Mouse (Mus musculus): ENCODE data around the gene Zfp715. TPM values are rescaled to one million over a fixed set of nuclear protein-coding genes. Genes with fewer than 3 reads are reported as not detected.
"Not testable (repeated sequence)": the region's sequence is repeated elsewhere in the genome, so short reads cannot be mapped to it uniquely, and the experiment has no call there.

Gene Zfp715
- polyA plus RNA-seq, 1 experiment from 2014 or later, result 14.3 TPM

DNA sequence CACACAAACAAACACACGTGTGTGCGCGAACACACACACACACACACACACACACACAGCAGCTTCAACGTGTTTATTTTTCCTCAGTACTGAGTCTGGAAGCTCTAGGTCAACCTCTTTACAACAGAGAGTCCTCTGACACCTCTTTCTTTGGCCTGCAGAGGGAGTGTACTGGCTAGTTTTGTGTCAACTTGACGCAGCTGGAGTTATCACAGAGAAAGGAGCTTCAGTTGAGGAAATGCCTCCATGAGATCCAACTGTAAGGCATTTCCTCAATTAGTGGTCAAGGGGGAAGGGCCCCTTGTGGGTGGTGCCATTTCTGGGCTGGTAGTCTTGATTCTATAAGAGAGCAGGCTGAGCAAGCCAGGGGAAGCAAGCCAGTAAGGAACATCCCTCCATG lies 36.5 kb upstream of the Zfp715 start:
- H3K27ac ChIP-seq (replicated peaks; ENCODE audit: low read depth, low read length); H3K27me3 ChIP-seq (ENCODE audit: control insufficient read depth, insufficient read depth, low read length); H3K36me3 ChIP-seq (ENCODE audit: control insufficient read depth, insufficient read depth, low read length); H3K4me3 ChIP-seq (ENCODE audit: low read depth, low read length); H3K4me1 ChIP-seq (ENCODE audit: control insufficient read depth, insufficient read depth, low read length); H3K9me3 ChIP-seq (ENCODE audit: control insufficient read depth, low read length); H3K9ac ChIP-seq (ENCODE audit: low read length); H3K4me2 ChIP-seq (ENCODE audit: low read depth, severe bottlenecking); ATAC-seq (ENCODE audit: insufficient number of reproducible peaks, low FRiP score, low TSS enrichment, low read depth); DNase-seq (ENCODE audit: low spot score): not testable (repeated sequence)
- 68% methylated on average over 5 of the region's 5 CpGs for WGBS

DNA sequence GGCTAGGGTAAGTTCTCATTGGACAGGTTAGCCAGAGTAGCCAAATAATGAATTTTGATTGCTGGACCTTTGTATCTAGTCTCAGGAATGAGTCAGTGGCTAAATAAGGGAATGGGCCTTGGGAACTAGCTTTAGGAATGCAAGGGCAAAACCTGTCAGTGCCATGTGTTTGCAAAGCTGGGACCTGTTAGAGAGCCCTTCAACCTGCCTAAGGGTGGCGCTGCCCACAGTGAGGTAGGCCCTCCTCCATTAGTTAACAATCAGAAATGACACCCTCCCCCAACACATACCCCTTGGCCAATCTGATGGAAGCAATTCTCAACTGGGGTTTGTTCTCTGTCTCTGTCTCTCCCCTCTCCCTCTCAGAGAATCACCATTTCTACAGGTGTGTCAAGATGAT lies 33.5 kb upstream of the Zfp715 start:
- 79% methylated on average over 1 of the region's 1 CpGs for WGBS
- no peak for DNase-seq (ENCODE audit: low spot score)
- Histone ChIP-seq H3K4me3 (ENCODE audit: low read depth, low read length) (no peak overlapping the region), H3K4me2 (ENCODE audit: low read depth, severe bottlenecking) (no peak overlapping the region), H3K27me3 (ENCODE audit: control insufficient read depth, insufficient read depth, low read length) (no peaks in the 10 kb centered on the region), H3K36me3 (ENCODE audit: control insufficient read depth, insufficient read depth, low read length) (no peaks in the 10 kb centered on the region), H3K9me3 (ENCODE audit: control insufficient read depth, low read length) (no peaks in the 10 kb centered on the region), H3K27ac (replicated peaks; ENCODE audit: low read depth, low read length) (no peak overlapping the region), H3K9ac (ENCODE audit: low read length) (no peak overlapping the region), H3K4me1 (ENCODE audit: control insufficient read depth, insufficient read depth, low read length) (no peaks in the 10 kb centered on the region)
- no peak for ATAC-seq (ENCODE audit: insufficient number of reproducible peaks, low FRiP score, low TSS enrichment, low read depth)

DNA sequence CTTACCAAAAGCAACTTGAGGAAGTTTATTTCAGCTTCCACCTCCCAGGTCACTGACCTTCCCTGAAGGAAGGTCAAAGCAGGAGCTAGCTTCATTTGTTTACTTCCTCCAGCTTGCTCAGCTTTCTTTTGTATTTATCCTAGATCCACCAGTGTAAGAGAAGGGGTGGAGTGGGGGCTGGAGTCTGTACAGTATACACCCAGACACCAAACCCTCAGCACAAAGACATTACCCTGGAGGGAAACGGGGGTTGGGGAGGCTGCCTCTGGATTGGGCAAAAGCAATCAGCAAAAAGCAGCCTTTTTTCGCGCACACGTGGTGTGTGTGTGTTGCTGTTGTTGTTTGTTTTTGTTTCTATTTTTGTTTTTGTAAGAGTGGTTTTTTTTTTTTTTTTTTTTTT lies 33.1 kb upstream of the Zfp715 start:
- Histone ChIP-seq H3K27ac (replicated peaks; ENCODE audit: low read depth, low read length) (no peak overlapping the region), H3K4me1 (ENCODE audit: control insufficient read depth, insufficient read depth, low read length) (no peaks in the 10 kb centered on the region), H3K9me3 (ENCODE audit: control insufficient read depth, low read length) (no peaks in the 10 kb centered on the region), H3K4me3 (ENCODE audit: low read depth, low read length) (no peak overlapping the region), H3K4me2 (ENCODE audit: low read depth, severe bottlenecking) (no peak overlapping the region), H3K9ac (ENCODE audit: low read length) (no peak overlapping the region), H3K36me3 (ENCODE audit: control insufficient read depth, insufficient read depth, low read length) (no peaks in the 10 kb centered on the region), H3K27me3 (ENCODE audit: control insufficient read depth, insufficient read depth, low read length) (no peaks in the 10 kb centered on the region)
- DNase-seq (ENCODE audit: low spot score) (no peak), ATAC-seq (ENCODE audit: insufficient number of reproducible peaks, low FRiP score, low TSS enrichment, low read depth) (no peak)
- 87% methylated on average over 4 of the region's 4 CpGs for WGBS

DNA sequence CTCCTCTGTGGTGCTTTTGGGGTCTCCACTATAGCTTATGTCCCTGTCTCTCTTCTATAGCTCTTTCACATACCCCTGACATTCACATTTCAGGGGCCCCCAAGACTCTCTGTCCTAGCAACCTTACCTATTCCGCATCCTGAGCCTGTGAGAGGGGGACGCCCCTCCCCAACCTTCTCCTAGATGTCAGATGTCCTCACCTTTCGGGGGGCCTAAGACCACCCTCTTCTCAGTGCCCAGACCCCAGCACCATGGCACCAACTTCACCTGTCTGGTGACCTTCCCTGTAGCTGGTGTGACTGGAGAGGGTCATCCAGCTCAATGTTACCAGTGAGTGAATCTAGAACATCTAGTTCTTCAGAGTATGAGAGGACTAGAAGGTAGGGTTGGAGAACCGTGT lies 31.4 kb upstream of the Zfp715 start:
- H3K4me3 ChIP-seq (ENCODE audit: low read depth, low read length), result no peak overlapping the region
- no peak overlapping the region for H3K4me2 ChIP-seq (ENCODE audit: low read depth, severe bottlenecking)
- WGBS, result 82% methylated on average over 4 of the region's 4 CpGs
- H3K27me3 ChIP-seq (ENCODE audit: control insufficient read depth, insufficient read depth, low read length), result no peaks in the 10 kb centered on the region
- no peaks in the 10 kb centered on the region for H3K4me1 ChIP-seq (ENCODE audit: control insufficient read depth, insufficient read depth, low read length)
- no peak overlapping the region for H3K9ac ChIP-seq (ENCODE audit: low read length)
- H3K27ac ChIP-seq (replicated peaks; ENCODE audit: low read depth, low read length), result no peak overlapping the region
- no peaks in the 10 kb centered on the region for H3K36me3 ChIP-seq (ENCODE audit: control insufficient read depth, insufficient read depth, low read length)
- H3K9me3 ChIP-seq (ENCODE audit: control insufficient read depth, low read length), result no peaks in the 10 kb centered on the region
- DNase-seq (ENCODE audit: low spot score), result no peak
- ATAC-seq (ENCODE audit: insufficient number of reproducible peaks, low FRiP score, low TSS enrichment, low read depth), result no peak

DNA sequence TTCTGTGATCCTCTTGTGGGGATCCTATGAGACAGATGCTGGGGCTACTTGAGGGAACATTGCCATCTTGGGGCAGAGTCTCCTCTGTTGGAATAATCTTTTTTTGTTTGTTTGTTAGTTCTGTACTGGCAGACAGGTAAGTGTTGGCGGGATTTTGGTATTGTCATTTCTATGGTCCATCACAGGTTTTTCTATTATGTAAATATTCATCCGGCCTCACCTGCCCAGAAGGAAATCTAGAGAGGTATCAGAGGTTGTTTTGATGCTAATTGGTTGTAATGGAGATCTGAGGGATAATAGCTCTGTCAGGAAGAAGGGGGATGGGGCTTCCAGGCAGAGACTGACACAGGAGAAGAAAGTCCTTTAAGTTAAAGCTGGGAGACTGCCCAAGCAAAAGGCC lies 30.9 kb upstream of the Zfp715 start:
- no peak for DNase-seq (ENCODE audit: low spot score)
- Histone ChIP-seq H3K27me3 (ENCODE audit: control insufficient read depth, insufficient read depth, low read length) (no peaks in the 10 kb centered on the region), H3K27ac (replicated peaks; ENCODE audit: low read depth, low read length) (no peak overlapping the region), H3K4me2 (ENCODE audit: low read depth, severe bottlenecking) (no peak overlapping the region), H3K4me1 (ENCODE audit: control insufficient read depth, insufficient read depth, low read length) (no peaks in the 10 kb centered on the region), H3K36me3 (ENCODE audit: control insufficient read depth, insufficient read depth, low read length) (no peaks in the 10 kb centered on the region), H3K9ac (ENCODE audit: low read length) (no peak overlapping the region), H3K4me3 (ENCODE audit: low read depth, low read length) (no peak overlapping the region), H3K9me3 (ENCODE audit: control insufficient read depth, low read length) (no peaks in the 10 kb centered on the region)
- 70% methylated on average over 2 of the region's 2 CpGs for WGBS
- ATAC-seq (ENCODE audit: insufficient number of reproducible peaks, low FRiP score, low TSS enrichment, low read depth), result no peak

DNA sequence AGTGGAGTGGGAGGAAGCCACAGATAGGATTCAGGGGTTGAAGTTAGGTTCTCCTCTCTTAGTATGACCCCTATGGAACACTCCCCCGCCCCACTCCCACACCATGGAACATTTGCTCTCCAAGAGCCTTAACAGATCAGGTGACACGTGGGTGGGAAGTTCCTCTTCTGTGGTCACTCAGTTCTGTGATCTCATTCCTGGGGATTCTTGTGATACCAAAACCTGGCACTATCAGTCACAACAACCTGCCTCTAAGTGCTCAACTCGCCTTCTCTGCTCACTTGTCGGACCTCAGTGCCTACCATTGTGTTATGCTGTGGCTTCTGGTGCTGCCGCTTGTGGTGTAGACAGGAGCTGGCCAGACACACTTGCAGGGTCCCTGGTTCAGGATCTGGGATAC lies 30.1 kb upstream of the Zfp715 start:
- H3K4me2 ChIP-seq (ENCODE audit: low read depth, severe bottlenecking), result no peak overlapping the region
- ATAC-seq (ENCODE audit: insufficient number of reproducible peaks, low FRiP score, low TSS enrichment, low read depth), result no peak
- no peaks in the 10 kb centered on the region for H3K27me3 ChIP-seq (ENCODE audit: control insufficient read depth, insufficient read depth, low read length)
- DNase-seq (ENCODE audit: low spot score), result no peak
- no peaks in the 10 kb centered on the region for H3K9me3 ChIP-seq (ENCODE audit: control insufficient read depth, low read length)
- H3K9ac ChIP-seq (ENCODE audit: low read length), result no peak overlapping the region
- H3K4me1 ChIP-seq (ENCODE audit: control insufficient read depth, insufficient read depth, low read length), result no peaks in the 10 kb centered on the region
- no peak overlapping the region for H3K27ac ChIP-seq (replicated peaks; ENCODE audit: low read depth, low read length)
- H3K4me3 ChIP-seq (ENCODE audit: low read depth, low read length), result no peak overlapping the region
- no peaks in the 10 kb centered on the region for H3K36me3 ChIP-seq (ENCODE audit: control insufficient read depth, insufficient read depth, low read length)
- 69% methylated on average over 5 of the region's 5 CpGs for WGBS

DNA sequence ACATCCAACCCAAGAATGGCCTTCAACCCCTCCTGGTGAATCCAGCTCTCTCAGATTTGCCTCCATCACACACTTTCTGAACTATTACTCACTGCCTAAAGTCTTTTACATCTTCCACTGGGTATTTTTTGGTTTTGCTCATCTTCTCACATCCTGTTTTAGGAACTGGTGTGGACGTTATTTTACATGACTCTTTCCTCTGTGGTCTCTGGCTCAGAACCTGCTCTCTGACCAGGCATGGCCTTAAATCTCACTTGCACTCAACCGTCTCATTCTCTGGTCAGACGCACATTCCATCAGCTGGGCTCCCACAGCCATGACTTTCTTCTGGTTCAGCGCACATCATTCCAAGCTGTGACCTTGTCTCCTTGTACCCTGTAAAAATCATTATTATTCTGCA lies 27.7 kb upstream of the Zfp715 start:
- H3K4me1 ChIP-seq (ENCODE audit: control insufficient read depth, insufficient read depth, low read length), result no peaks in the 10 kb centered on the region
- no peaks in the 10 kb centered on the region for H3K27me3 ChIP-seq (ENCODE audit: control insufficient read depth, insufficient read depth, low read length)
- no peak overlapping the region for H3K4me2 ChIP-seq (ENCODE audit: low read depth, severe bottlenecking)
- no peak overlapping the region for H3K9ac ChIP-seq (ENCODE audit: low read length)
- no peak overlapping the region for H3K4me3 ChIP-seq (ENCODE audit: low read depth, low read length)
- 88% methylated on average over 4 of the region's 4 CpGs for WGBS
- no peak for DNase-seq (ENCODE audit: low spot score)
- no peaks in the 10 kb centered on the region for H3K9me3 ChIP-seq (ENCODE audit: control insufficient read depth, low read length)
- H3K27ac ChIP-seq (replicated peaks; ENCODE audit: low read depth, low read length), result no peak overlapping the region
- H3K36me3 ChIP-seq (ENCODE audit: control insufficient read depth, insufficient read depth, low read length), result no peaks in the 10 kb centered on the region
- ATAC-seq (ENCODE audit: insufficient number of reproducible peaks, low FRiP score, low TSS enrichment, low read depth), result no peak

DNA sequence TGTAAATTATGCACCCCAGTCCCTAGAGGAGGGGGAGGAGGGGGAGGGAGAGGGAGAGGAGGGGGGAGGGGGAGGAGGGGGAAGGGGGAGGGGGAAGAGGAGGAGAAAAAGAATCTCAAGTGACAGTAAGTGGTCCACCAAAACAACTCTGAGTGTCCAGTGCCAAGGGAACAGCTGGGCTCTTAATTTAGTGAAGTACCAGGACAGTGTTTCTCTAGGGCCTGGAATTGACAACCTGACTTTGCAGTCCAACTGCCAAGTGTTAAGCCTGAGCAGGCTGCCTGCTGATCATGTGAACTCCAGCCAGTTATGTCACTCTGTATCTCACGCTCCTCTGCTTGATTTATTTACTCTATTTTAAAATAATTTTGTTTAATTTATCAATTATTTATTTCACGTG lies 20.8 kb upstream of the Zfp715 start:
- 69% methylated on average over 2 of the region's 2 CpGs for WGBS
- H3K9ac ChIP-seq (ENCODE audit: low read length), result no peak overlapping the region
- no peak overlapping the region for H3K4me3 ChIP-seq (ENCODE audit: low read depth, low read length)
- ATAC-seq (ENCODE audit: insufficient number of reproducible peaks, low FRiP score, low TSS enrichment, low read depth) (no peak), DNase-seq (ENCODE audit: low spot score) (no peak)
- H3K4me2 ChIP-seq (ENCODE audit: low read depth, severe bottlenecking), result no peak overlapping the region
- no peaks in the 10 kb centered on the region for H3K36me3 ChIP-seq (ENCODE audit: control insufficient read depth, insufficient read depth, low read length)
- H3K9me3 ChIP-seq (ENCODE audit: control insufficient read depth, low read length), result no peaks in the 10 kb centered on the region
- H3K27me3 ChIP-seq (ENCODE audit: control insufficient read depth, insufficient read depth, low read length), result no peaks in the 10 kb centered on the region
- no peak overlapping the region for H3K27ac ChIP-seq (replicated peaks; ENCODE audit: low read depth, low read length)
- no peaks in the 10 kb centered on the region for H3K4me1 ChIP-seq (ENCODE audit: control insufficient read depth, insufficient read depth, low read length)

DNA sequence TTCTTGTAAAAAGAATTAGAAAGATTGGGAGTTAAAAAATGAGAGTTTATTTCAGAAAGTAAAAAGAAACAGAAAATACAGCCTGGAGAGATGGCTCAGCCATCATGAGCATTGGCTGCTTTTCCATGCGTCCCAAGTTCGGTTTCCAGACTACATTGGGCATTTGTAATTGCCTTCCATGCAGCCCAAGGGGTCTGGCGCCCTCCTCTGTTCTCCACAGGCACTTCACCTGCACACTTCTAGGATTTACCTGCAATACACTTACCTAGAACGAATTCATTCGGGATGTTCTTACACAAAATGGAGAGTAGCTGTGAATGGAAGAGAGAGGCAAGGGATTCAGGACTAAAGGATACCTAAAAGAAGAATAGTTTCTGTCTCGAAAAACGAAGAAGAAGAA lies 20.1 kb upstream of the Zfp715 start:
- H3K4me3 ChIP-seq (ENCODE audit: low read depth, low read length), result no peak overlapping the region
- no peaks in the 10 kb centered on the region for H3K27me3 ChIP-seq (ENCODE audit: control insufficient read depth, insufficient read depth, low read length)
- 40% methylated on average over 5 of the region's 7 CpGs for WGBS
- H3K4me2 ChIP-seq (ENCODE audit: low read depth, severe bottlenecking), result no peak overlapping the region
- H3K9me3 ChIP-seq (ENCODE audit: control insufficient read depth, low read length), result no peaks in the 10 kb centered on the region
- no peaks in the 10 kb centered on the region for H3K4me1 ChIP-seq (ENCODE audit: control insufficient read depth, insufficient read depth, low read length)
- DNase-seq (ENCODE audit: low spot score) (no peak), ATAC-seq (ENCODE audit: insufficient number of reproducible peaks, low FRiP score, low TSS enrichment, low read depth) (no peak)
- H3K27ac ChIP-seq (replicated peaks; ENCODE audit: low read depth, low read length), result no peak overlapping the region
- no peaks in the 10 kb centered on the region for H3K36me3 ChIP-seq (ENCODE audit: control insufficient read depth, insufficient read depth, low read length)
- H3K9ac ChIP-seq (ENCODE audit: low read length), result no peak overlapping the region
